Mouse (Mus musculus) erythroblast, embryonic 14.5 days (primary cell): ENCODE data around the gene Nfkbib. TPM values are rescaled to one million over a fixed set of nuclear protein-coding genes. Genes with fewer than 3 reads are reported as not detected.

Source experiments
- H3K27me3 ChIP-seq: 2 replicates; pipeline ENCODE4 v1.6.1; 2012; ENCODE audit warnings: inconsistent platforms; ENCODE audit not compliant: control insufficient read depth
- H3K36me3 ChIP-seq: 2 replicates; pipeline ENCODE4 v1.6.1; 2012; ENCODE audit warnings: mild to moderate bottlenecking, inconsistent platforms; ENCODE audit not compliant: control insufficient read depth
- H3K4me1 ChIP-seq: 2 replicates; pipeline ENCODE4 v1.6.1; 2012; ENCODE audit warnings: inconsistent platforms; ENCODE audit not compliant: control insufficient read depth
- H3K4me3 ChIP-seq: replicated peaks from 2 replicates; pipeline ENCODE3; 2012; ENCODE audit warnings: moderate library complexity, mild to moderate bottlenecking, inconsistent platforms
- H3K9me3 ChIP-seq: 2 replicates; pipeline ENCODE4 v1.6.1; 2012; ENCODE audit warnings: low read length, inconsistent platforms, mixed read lengths; ENCODE audit not compliant: control insufficient read depth
- GATA1 ChIP-seq: IDR thresholded peaks from 2 replicates; pipeline ENCODE4 v1.6.1; 2012; ENCODE audit warnings: low read length, inconsistent platforms, mixed read lengths
- TAL1 ChIP-seq: IDR thresholded peaks from 3 replicates; pipeline ENCODE4 v1.6.1; 2012; ENCODE audit warnings: low read length, inconsistent platforms, mixed read lengths
- polyA plus RNA-seq: library from polyadenylated mRNA; stranded (reverse); fragments of >175 nt; gene quantifications from 2 replicates; pipeline ENCODE4 v1.2.3, GENCODE M21; 2012

Nfkbib gene
- polyA plus RNA-seq, 1 experiment: 20.1 TPM

DNA sequence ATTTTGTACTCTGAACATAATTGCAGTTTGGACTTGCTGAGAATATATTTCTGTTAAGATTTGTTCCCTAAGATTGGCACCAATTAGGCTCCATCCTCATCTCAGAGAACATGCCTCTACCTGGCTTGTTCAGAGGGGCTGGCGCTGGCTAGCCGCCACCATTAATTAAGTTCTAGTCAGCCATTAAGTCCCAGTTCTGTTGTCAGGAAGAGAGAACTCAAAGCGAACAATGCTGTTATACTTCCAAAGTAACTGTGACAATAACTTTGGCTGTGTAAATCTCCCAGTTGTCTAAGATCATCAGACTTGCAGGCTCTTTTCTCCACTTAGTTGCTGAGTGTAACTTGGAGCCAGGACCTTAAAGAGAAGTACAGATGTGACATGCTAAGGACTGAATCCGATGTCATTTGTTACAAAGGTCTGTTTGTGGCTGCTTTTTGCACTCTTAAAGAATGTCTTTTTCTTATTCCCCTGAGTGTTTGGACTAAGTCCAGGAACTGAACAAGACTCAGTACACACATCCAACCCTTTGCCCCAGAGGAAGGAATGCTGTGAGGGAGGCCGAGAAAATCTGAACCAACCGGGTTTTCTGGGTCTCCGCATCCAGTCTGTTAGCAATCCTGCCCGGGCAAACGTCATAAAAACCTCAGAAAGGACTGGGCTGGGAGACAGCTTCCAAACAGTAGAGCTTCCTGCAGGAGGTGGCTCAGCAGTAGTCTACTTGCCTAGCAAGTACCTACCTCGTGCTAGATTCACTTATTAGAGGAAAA lies 34.8 kb upstream of the Nfkbib start:
- Histone ChIP-seq H3K27me3 (no peaks in the 10 kb centered on the region), H3K36me3 (peaks cover 7% of the 10 kb centered on the region), H3K9me3 (no peaks in the 10 kb centered on the region), H3K4me1 (peaks cover 32% of the 10 kb centered on the region), H3K4me3 (no peak overlapping the region)
- TF ChIP-seq GATA1: no peak

DNA sequence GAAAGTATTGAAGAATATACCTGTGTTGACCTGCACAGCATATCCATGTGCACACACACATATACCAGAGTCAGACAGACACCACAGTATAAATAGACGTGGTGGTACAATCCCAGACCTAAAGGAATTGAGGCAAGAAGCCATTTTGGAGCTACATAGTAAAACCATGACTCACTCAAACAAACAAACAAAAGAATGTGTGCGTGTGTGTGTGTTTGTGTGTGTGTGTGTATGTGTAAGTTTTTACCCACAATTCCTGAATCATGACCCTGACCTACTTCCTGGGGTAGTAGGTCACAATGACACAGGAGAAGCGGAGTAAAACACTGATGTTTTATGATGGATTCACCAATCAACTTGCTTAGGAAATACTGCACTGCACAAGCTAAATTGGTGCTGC lies 34.1 kb upstream of the Nfkbib start:
- Histone ChIP-seq H3K36me3 (peaks cover 7% of the 10 kb centered on the region), H3K9me3 (no peaks in the 10 kb centered on the region), H3K4me3 (no peak overlapping the region), H3K4me1 (peaks cover 34% of the 10 kb centered on the region), H3K27me3 (no peaks in the 10 kb centered on the region)
- no peak for TF ChIP-seq TAL1
- no peak for TF ChIP-seq GATA1

DNA sequence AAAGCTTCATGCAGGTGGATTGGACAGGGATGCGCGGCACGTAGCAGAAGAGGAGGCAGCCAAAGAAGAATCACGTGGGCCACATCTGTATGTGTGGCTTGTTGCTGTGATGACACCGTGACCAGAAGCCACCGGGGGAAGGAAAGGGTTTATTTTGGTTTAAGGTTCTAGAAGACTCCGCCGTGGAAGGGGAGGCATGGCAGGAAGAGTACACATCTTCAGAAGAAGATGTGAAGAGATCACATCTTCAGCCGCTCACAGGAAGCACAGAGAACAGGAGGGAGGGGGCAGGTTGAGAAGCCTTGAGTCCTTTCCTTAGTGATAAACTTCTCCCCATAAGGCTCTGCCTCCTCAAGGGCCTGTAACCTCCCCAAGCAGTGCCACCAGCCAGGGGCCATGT lies 32.7 kb upstream of the Nfkbib start:
- H3K4me3 ChIP-seq: no peak overlapping the region
- TF ChIP-seq TAL1 (no peak), GATA1 (no peak)
- H3K27me3 ChIP-seq: peaks cover 5% of the 10 kb centered on the region; the same call in 1 of the 2 replicates
- no peaks in the 10 kb centered on the region for H3K9me3 ChIP-seq
- H3K36me3 ChIP-seq: peaks cover 7% of the 10 kb centered on the region
- peaks cover 46% of the 10 kb centered on the region for H3K4me1 ChIP-seq

DNA sequence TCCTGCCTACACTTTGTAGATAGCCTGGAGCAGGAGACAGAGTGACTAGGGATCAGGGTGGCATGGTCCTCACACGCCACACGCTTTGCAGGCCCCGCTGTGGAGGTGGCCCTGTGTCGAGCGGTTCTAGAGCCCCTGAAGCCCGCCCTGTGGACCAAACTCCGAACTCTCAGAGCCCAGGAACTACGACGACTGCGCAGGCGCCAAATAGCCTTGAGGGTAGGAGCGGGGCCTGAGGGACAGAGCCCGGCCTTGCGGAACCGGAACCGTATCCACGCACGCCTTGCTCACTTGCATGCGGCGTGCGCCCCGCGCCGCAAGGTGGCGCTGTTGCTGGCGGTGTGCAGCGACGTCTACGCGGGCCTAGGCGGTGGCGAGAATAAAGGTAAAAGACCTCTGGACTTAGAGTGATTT lies 29.3 kb upstream of the Nfkbib start:
- TF ChIP-seq GATA1 (no peak), TAL1 (no peak)
- peaks cover 8% of the 10 kb centered on the region for H3K27me3 ChIP-seq
- peaks cover 7% of the 10 kb centered on the region for H3K36me3 ChIP-seq
- H3K4me3 ChIP-seq: peak overlapping the region; percentile 58
- peaks cover 28% of the 10 kb centered on the region for H3K4me1 ChIP-seq
- H3K9me3 ChIP-seq: no peaks in the 10 kb centered on the region

DNA sequence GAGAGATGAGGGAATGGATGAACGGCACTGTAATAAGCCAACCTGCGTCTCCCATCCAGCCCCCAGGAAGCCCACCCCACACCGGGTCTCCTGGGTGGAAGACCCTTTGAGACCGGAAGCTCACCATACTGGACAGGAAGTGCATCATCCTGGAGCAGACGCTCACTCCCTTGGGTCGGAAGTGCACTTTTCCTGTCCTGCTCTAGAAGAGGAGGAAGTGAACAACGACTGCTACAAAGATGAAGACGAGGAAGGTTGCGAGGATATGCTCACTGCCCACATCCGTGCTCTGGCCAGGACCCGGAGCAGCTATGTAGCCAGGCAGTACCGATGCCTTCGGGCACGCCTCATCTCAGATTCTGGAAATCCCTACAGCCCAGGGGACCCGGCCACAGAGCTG lies 28.5 kb upstream of the Nfkbib start:
- peaks cover 28% of the 10 kb centered on the region for H3K4me1 ChIP-seq
- peaks cover 8% of the 10 kb centered on the region for H3K27me3 ChIP-seq
- H3K36me3 ChIP-seq: peaks cover 7% of the 10 kb centered on the region
- no peak for TF ChIP-seq TAL1
- TF ChIP-seq GATA1: no peak
- H3K4me3 ChIP-seq: peak overlapping the region; percentile 58
- H3K9me3 ChIP-seq: no peaks in the 10 kb centered on the region

DNA sequence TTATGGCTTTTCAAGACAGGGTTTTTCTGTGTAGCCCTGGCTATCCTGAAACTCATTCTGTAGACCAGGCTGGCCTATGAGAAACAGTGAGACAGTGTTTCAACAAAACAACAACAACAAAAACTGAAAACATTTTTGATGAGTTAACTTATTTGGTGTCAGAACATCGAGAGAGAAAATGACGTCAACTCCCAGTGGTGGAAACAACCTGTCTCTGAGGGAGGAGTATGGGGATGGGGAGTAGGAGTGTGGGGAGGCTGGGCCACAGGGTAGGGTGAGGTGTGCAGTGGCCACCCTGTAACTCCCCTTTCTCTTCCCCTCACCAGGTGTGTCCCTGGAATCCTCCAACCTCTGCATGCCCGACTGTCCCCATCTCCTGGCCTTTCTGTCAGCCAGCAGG lies 27.2 kb upstream of the Nfkbib start:
- H3K27me3 ChIP-seq: peaks cover 8% of the 10 kb centered on the region
- H3K4me1 ChIP-seq: peaks cover 28% of the 10 kb centered on the region
- TF ChIP-seq TAL1: no peak
- TF ChIP-seq GATA1: no peak
- H3K9me3 ChIP-seq: no peaks in the 10 kb centered on the region
- H3K4me3 ChIP-seq: no peak overlapping the region
- peaks cover 7% of the 10 kb centered on the region for H3K36me3 ChIP-seq

DNA sequence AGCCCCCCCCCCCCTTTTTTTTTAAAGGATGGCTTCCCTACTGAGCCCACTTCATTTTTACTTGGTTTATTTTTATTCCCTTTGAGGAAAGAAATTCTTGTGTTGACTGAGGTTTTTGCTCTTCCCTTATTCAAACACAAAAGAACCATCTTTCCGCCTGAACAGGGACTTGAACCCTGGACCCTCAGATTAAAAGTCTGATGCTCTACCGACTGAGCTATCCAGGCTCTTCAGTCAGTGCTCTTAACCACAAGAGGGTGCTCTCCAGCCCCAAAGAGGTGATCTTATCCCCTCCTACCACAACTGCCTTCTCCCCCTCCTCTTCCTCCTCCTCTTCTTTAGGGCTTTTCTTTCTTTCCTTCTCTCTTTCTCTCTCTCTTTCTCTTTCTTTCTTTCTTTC lies 26.5 kb upstream of the Nfkbib start:
- H3K27me3 ChIP-seq: peaks cover 8% of the 10 kb centered on the region
- peaks cover 5% of the 10 kb centered on the region for H3K36me3 ChIP-seq
- H3K4me3 ChIP-seq: no peak overlapping the region
- H3K4me1 ChIP-seq: peaks cover 28% of the 10 kb centered on the region
- no peaks in the 10 kb centered on the region for H3K9me3 ChIP-seq
- TF ChIP-seq TAL1 (no peak), GATA1 (no peak)

DNA sequence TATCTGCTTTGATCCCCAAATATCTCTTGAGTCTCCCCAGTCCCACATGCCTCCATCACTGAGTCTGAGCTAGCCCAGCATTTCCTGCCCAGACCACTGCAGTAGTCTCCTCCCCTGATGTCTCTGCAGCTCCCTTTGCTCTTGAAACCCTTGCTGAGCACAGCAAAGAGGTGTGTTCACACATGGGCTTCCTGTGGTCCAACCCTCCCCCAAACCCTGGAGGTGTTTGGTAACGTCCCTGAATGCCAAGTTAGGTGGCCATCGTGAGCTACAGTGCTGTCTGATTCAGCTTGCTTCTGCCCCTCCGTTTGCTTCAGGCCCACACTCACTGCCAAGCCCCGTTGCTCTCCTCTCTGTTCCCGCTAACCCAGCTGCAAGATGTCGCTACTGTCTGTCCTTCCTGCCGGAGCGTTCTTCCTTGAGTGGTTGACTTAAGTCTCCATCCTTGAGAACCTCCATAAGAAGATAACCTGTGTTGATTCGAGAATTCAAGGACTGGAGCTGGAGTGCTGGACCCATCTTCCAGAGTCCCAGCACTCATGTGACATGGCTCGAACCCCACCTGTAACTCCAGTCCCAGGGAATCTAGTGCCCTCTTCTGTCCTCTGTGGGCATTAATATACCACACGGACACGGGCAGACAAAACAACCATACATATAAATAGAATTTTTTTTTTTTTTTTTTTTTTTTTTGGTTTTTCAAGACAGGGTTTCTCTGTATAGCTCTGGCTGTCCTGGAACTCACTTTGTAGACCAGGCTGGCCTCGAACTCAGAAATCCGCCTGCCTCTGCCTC lies 25.3 kb upstream of the Nfkbib start:
- peaks cover 4% of the 10 kb centered on the region for H3K36me3 ChIP-seq
- TF ChIP-seq GATA1 (no peak), TAL1 (no peak)
- H3K27me3 ChIP-seq: peaks cover 8% of the 10 kb centered on the region
- peaks cover 25% of the 10 kb centered on the region for H3K4me1 ChIP-seq
- H3K4me3 ChIP-seq: no peak overlapping the region
- no peaks in the 10 kb centered on the region for H3K9me3 ChIP-seq

DNA sequence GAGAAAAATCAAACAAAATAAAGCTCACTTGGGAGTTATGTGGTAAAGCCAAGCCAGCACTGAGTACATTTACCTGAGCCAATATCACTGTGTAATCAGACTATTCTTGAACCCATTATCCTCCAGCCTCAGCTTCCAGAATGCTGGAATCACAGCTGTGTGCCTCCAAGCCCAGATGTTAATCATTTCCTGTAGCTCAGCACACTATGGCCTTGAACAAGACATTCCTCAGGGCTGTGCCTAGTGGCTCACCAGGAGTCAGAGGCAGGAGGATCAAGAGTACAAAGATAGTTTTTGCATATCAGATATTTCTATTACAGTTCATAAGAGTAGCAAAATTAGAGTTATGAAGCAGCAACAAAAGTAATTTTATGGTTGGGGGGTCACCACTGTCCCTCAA lies 24.4 kb upstream of the Nfkbib start:
- TF ChIP-seq GATA1 (no peak), TAL1 (no peak)
- peaks cover 8% of the 10 kb centered on the region for H3K27me3 ChIP-seq
- H3K9me3 ChIP-seq: no peaks in the 10 kb centered on the region
- H3K4me3 ChIP-seq: no peak overlapping the region
- peaks cover 5% of the 10 kb centered on the region for H3K36me3 ChIP-seq
- H3K4me1 ChIP-seq: peaks cover 18% of the 10 kb centered on the region
